Mouse (Mus musculus) stomach, adult 2 months (tissue): Measurements from ENCODE around the gene Magea3. TPM values are rescaled to one million over a fixed set of nuclear protein-coding genes. Genes with fewer than 3 reads are reported as not detected.

ENCODE experiments used
- polyA plus RNA-seq: library from polyadenylated mRNA; depleted of rRNA; stranded (reverse); fragments of >200 nt; gene quantifications from 2 replicates; pipeline ENCODE4 v1.2.3, GENCODE M21; 2012; rRNA removed

Magea3 gene
- not detected in 2 replicates for polyA plus RNA-seq

DNA sequence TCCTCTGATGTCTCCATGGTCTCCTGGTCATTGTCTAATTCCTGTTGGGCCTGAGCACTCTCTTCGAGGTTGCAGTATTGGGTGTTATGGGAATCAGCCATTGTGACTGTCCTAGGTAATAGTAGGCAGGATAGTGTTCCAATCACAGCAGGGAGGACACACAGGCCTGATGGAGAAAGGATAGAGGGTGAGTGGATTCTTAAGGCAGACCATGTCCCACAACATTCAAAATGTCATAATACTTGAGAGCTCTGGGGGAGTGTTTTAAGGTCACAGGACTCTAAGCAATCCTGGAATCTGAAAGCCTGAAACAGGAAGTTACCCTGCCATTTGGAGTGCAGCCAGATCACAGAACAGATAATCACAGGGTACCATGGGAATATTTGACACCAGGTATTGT lies at the start of gene Magea3:
Magea3 (minus strand) TSS at position 101 of the 400 bp plus-strand sequence.

DNA sequence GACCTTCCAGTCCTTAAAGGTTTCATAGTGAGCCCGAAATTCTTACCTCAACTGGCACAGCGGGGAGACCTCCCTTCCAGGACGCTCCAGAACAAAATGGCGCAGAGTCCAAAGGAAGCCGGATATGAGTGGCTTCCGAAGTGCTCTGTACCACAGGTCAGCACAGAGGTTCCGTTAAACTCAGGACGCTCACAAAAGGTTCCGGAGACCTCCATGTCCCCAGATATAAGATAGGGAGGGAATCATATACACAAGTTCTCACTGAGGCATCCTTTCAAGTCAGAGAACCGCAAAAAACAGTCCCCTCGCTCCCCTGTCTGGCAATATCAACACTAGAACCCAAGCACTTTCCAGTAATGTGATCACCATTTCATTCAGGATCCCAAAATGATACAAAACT lies 46.4 kb upstream of the Magea3 start, which contains the start of gene Magea8:
Magea8 (minus strand) TSS at position 101 of the 400 bp plus-strand sequence.

DNA sequence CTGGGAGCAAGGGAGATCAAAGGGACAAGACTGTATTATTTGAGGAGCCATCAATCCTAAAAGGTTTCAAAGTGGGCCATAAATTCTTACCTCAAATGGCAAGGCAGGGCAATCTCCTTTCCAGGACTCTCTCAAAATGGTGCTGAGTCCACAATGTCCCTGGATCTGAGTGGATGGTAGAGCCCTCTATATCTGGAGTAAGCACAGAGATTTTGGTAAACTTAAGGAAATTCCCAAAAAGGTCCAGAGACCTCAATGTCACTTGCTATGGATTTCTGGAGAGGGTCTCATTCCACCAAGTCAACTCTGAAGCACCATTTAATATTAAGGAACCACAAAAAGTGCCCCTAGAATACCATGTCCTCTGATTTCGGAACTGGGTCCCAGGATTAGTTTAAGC lies 13.4 kb downstream of the Magea3 start, which contains the start of gene Magea6:
Magea6 (minus strand) TSS at position 101 of the 400 bp plus-strand sequence.

Other genes with a start within 250 kb of the Magea3 start
- not detected in 2 replicates for gene Cldn34b1, start 59.2 kb downstream of the Magea3 start, polyA plus RNA-seq
- not detected in 2 replicates for gene Magea6, start 13.5 kb downstream of the Magea3 start, polyA plus RNA-seq
- gene Magea8, start 46.3 kb upstream of the Magea3 start, polyA plus RNA-seq: not detected in 2 replicates
- not detected in 2 replicates for gene Magea5, start 113.6 kb upstream of the Magea3 start, polyA plus RNA-seq
- not detected in 2 replicates for gene Magea1, start 140.3 kb upstream of the Magea3 start, polyA plus RNA-seq
- not detected in 2 replicates for gene Magea2, start 144.2 kb upstream of the Magea3 start, polyA plus RNA-seq
- not detected in 2 replicates for gene Cldn34b2, start 178.9 kb upstream of the Magea3 start, polyA plus RNA-seq